Mouse (Mus musculus) lung, embryonic 14.5 days (tissue): ENCODE measurements at regions not wholly inside any gene's neighbourhood (a gene's known extent, or its start where the extent isn't known, plus 50 kb on each side); places are given as distances from the start of the nearest gene placed in this dataset.

Source experiments
- ATAC-seq: fragments of 200-750 bp; cut with Nextera tagmentation; 2 replicates; pipeline ENCODE4 v1.8.0; 2017; ENCODE audit warnings: mild to moderate bottlenecking, moderate TSS enrichment, moderate library complexity; ENCODE audit not compliant: insufficient read depth
- DNase-seq: peaks from one replicate; pipeline ENCODE4 v3.0.0-alpha.2; 2015
- H3K27ac ChIP-seq: fragments of 300-500 bp; sonication (generic); 2 replicates; pipeline ENCODE4 v1.5.1; 2014; ENCODE audit warnings: low read depth, mild to moderate bottlenecking, moderate library complexity
- H3K27me3 ChIP-seq: fragments of 300-500 bp; sonication (generic); 2 replicates; pipeline ENCODE4 v1.6.1; 2014; ENCODE audit warnings: low read length, control low read depth; ENCODE audit not compliant: insufficient read depth
- H3K36me3 ChIP-seq: fragments of 300-500 bp; sonication (generic); 2 replicates; pipeline ENCODE4 v1.6.1; 2014; ENCODE audit warnings: control low read depth; ENCODE audit not compliant: insufficient read depth
- H3K4me1 ChIP-seq: fragments of 300-500 bp; sonication (generic); 2 replicates; pipeline ENCODE4 v1.6.1; 2014; ENCODE audit warnings: antibody characterized with exemption, control low read depth; ENCODE audit not compliant: insufficient read depth
- H3K4me2 ChIP-seq: fragments of 300-500 bp; sonication (generic); 2 replicates; pipeline ENCODE4 v1.6.1; 2014; ENCODE audit warnings: mild to moderate bottlenecking
- H3K4me3 ChIP-seq: fragments of 300-500 bp; sonication (generic); 2 replicates; pipeline ENCODE4 v1.5.1; 2014; ENCODE audit warnings: low read depth, low read length
- H3K9ac ChIP-seq: fragments of 300-500 bp; sonication (generic); 2 replicates; pipeline ENCODE4 v1.6.1; 2014
- H3K9me3 ChIP-seq: fragments of 300-500 bp; sonication (generic); 2 replicates; pipeline ENCODE4 v1.6.1; 2016; ENCODE audit warnings: low read depth, low read length, control low read depth
- CTCF ChIP-seq: IDR thresholded peaks from 2 replicates; pipeline ENCODE4 v1.5.1; 2016; ENCODE audit warnings: antibody characterized with exemption, low read depth
- WGBS: fragments of 180-500 bp; shearing (Covaris S2); extraction: QIAGEN DNeasy Blood & Tissue Kit; methylation state at CpG from one replicate; pipeline ENCODE4 v1.1.7; 2014; 5-methylcytosine and 5-hydroxymethylcytosine counted together

DNA sequence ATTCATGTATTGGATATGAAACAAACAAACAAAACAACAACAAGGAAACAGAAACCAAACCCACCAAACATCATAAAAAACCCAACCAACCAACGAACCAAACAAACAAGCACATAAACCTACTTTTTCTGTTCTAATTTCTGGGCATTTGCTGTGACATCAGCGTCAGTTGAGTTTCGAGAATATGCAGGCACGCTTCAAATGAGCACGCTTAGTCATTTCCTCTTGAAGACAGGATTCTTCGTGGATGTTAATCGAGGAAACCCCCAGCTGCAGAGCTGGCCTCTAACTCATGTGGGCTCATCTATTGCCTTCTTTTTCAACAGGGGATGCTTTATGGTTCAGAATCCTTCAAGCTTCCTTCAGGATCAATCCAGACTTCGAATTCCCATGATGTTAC, 187.0 kb downstream of the Gm7489 start:
- Histone ChIP-seq H3K4me2 (no peak overlapping the region), H3K4me3 (no peak overlapping the region), H3K9me3 (no peaks in the 10 kb centered on the region), H3K4me1 (no peaks in the 10 kb centered on the region), H3K9ac (no peak overlapping the region), H3K27ac (no peak overlapping the region), H3K36me3 (no peaks in the 10 kb centered on the region), H3K27me3 (no peaks in the 10 kb centered on the region)
- peak; percentile 49 for DNase-seq
- no peak for ATAC-seq
- TF ChIP-seq CTCF = no peak
- 55% methylated on average over 8 of the region's 8 CpGs for WGBS

- Histone ChIP-seq H3K9ac (no peak overlapping the region), H3K36me3 (no peaks in the 10 kb centered on the region), H3K4me2 (no peak overlapping the region), H3K4me1 (no peaks in the 10 kb centered on the region), H3K27ac (no peak overlapping the region), H3K9me3 (no peaks in the 10 kb centered on the region), H3K4me3 (no peak overlapping the region), H3K27me3 (no peaks in the 10 kb centered on the region)
- DNase-seq = no peak
- TF ChIP-seq CTCF = no peak
- ATAC-seq = no peak
- WGBS = 62% methylated on average over 1 of the region's 1 CpGs
Observed at GRCm38 (mm10) chr15:54091301-54091700, 206.6 kb downstream of the Gm7489 start.

- Histone ChIP-seq H3K27ac (no peak overlapping the region), H3K9ac (no peak overlapping the region), H3K9me3 (no peaks in the 10 kb centered on the region), H3K4me2 (no peak overlapping the region), H3K36me3 (no peaks in the 10 kb centered on the region), H3K27me3 (no peaks in the 10 kb centered on the region), H3K4me1 (no peaks in the 10 kb centered on the region), H3K4me3 (no peak overlapping the region)
- TF ChIP-seq CTCF = no peak
- no peak for DNase-seq
- ATAC-seq = no peak
- WGBS = 71% methylated on average over 3 of the region's 3 CpGs
Observed at GRCm38 (mm10) chr15:54092386-54092785, 207.7 kb downstream of the Gm7489 start.

- no peak for ATAC-seq
- no peaks in the 10 kb centered on the region for H3K27me3 ChIP-seq
- 72% methylated on average over 2 of the region's 2 CpGs for WGBS
Observed at GRCm38 (mm10) chr15:54097498-54097897, 212.8 kb downstream of the Gm7489 start.

DNA sequence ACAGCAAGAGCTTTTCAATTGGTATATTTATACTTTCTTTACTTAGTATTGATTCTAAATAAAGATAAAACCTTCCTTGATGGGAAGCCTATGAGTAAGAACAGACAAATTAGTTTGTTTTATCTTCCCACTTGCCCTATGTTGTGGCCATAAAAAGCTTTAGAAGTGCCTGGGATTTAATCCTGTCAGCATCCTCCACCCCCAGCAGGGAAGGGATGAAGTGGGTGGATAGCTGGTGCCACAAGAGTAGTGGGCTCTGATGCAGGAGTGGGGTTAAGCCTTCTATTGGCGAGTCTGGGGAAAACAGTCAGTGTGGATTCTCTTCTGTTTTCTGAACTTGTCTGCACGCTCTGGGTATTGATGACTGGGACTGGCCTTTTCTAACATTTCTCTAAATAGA, 227.7 kb downstream of the Gm7489 start:
- Histone ChIP-seq H3K4me2 (no peak overlapping the region), H3K27me3 (no peaks in the 10 kb centered on the region), H3K4me3 (no peak overlapping the region), H3K9ac (no peak overlapping the region), H3K9me3 (no peaks in the 10 kb centered on the region), H3K36me3 (no peaks in the 10 kb centered on the region), H3K4me1 (no peaks in the 10 kb centered on the region), H3K27ac (no peak overlapping the region)
- ATAC-seq (no peak), DNase-seq (no peak)
- TF ChIP-seq CTCF = no peak
- 63% methylated on average over 2 of the region's 2 CpGs for whole genome bisulfite sequencing

More at GRCm38 (mm10) chr15:54097498-54097897, 212.8 kb downstream of the Gm7489 start:
- no peaks in the 10 kb centered on the region for H3K9me3 ChIP-seq
- no peak for TF ChIP-seq CTCF
- no peak for DNase-seq
- no peaks in the 10 kb centered on the region for H3K4me1 ChIP-seq
- no peak overlapping the region for H3K4me3 ChIP-seq
- no peaks in the 10 kb centered on the region for H3K36me3 ChIP-seq
- no peak overlapping the region for H3K4me2 ChIP-seq
- H3K27ac ChIP-seq = no peak overlapping the region
- H3K9ac ChIP-seq = no peak overlapping the region

- no peaks in the 10 kb centered on the region for H3K27me3 ChIP-seq
- no peaks in the 10 kb centered on the region for H3K36me3 ChIP-seq
- H3K9me3 ChIP-seq = no peaks in the 10 kb centered on the region
- 49% methylated on average over 5 of the region's 5 CpGs for WGBS
- H3K9ac ChIP-seq = no peak overlapping the region
- H3K4me2 ChIP-seq = no peak overlapping the region
- peak; percentile 94 for ATAC-seq
- no peaks in the 10 kb centered on the region for H3K4me1 ChIP-seq
- peak; percentile 49 for DNase-seq
- TF ChIP-seq CTCF = no peak
- no peak overlapping the region for H3K4me3 ChIP-seq
- no peak overlapping the region for H3K27ac ChIP-seq
Observed at GRCm38 (mm10) chr15:54114096-54114512, 229.4 kb downstream of the Gm7489 start.

GRCm38 (mm10) chr15:54117967-54118538, 233.3 kb downstream of the Gm7489 start:
- WGBS = 79% methylated on average over 5 of the region's 5 CpGs
- H3K27ac ChIP-seq = no peak overlapping the region
- no peak overlapping the region for H3K4me2 ChIP-seq
- no peak overlapping the region for H3K9ac ChIP-seq
- no peaks in the 10 kb centered on the region for H3K36me3 ChIP-seq
- no peak for ATAC-seq
- no peak for DNase-seq
- no peak for TF ChIP-seq CTCF
- H3K4me1 ChIP-seq = no peaks in the 10 kb centered on the region
- no peak overlapping the region for H3K4me3 ChIP-seq
- no peaks in the 10 kb centered on the region for H3K27me3 ChIP-seq
- no peaks in the 10 kb centered on the region for H3K9me3 ChIP-seq

DNA sequence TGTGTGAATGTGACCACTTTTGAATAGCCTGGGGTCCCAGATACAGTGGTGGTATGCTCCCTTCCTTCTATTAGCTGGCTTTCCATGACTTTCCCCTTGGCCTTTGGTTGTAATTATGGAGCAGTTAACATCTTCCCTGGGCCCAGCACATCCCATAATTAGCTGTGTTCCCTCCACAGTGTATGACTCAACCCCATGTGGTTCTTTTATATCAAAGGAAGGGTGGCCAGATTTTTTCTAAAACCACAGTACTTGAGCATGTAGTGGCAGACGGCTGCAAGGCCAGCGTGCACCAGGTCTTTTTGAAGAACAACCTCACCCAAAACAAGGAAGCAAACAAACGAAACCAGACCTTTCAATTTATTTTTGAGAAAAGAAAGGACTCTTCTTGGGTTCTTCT, 235.8 kb downstream of the Gm7489 start:
- H3K27me3 ChIP-seq = no peaks in the 10 kb centered on the region
- no peaks in the 10 kb centered on the region for H3K36me3 ChIP-seq
- H3K9me3 ChIP-seq = no peaks in the 10 kb centered on the region
- H3K27ac ChIP-seq = no peak overlapping the region
- no peak overlapping the region for H3K4me3 ChIP-seq
- no peak for DNase-seq
- WGBS = 77% methylated on average over 3 of the region's 3 CpGs
- H3K4me2 ChIP-seq = no peak overlapping the region
- H3K9ac ChIP-seq = no peak overlapping the region
- H3K4me1 ChIP-seq = no peaks in the 10 kb centered on the region
- ATAC-seq = no peak
- no peak for TF ChIP-seq CTCF
